Mouse (Mus musculus): Measurements from ENCODE around the gene Mgst2.

Mgst2 gene

GRCm38 (mm10) chr3:51654303-51655055 lies 5.7 kb upstream of the Mgst2 start:
- DNase-seq: no peak

- DNase-seq: no peak
These were observed 745 bp upstream of the Mgst2 start for GRCm38 (mm10) chr3:51659415-51659814.

- no peak for DNase-seq
These were observed 689 bp downstream of the Mgst2 start for GRCm38 (mm10) chr3:51660821-51661276.

GRCm38 (mm10) chr3:51661376-51661775 lies 1.2 kb downstream of the Mgst2 start:
- no peak for DNase-seq

GRCm38 (mm10) chr3:51661880-51662550 lies 1.9 kb downstream of the Mgst2 start:
- DNase-seq: no peak

- DNase-seq: no peak
These were observed 2.4 kb downstream of the Mgst2 start for GRCm38 (mm10) chr3:51662557-51662956.

- DNase-seq: no peak
These were observed 8.4 kb downstream of the Mgst2 start for GRCm38 (mm10) chr3:51668607-51669006.

- DNase-seq: no peak
These were observed 10.4 kb downstream of the Mgst2 start for GRCm38 (mm10) chr3:51670414-51671070.

GRCm38 (mm10) chr3:51671071-51671469 lies 10.9 kb downstream of the Mgst2 start:
- DNase-seq: no peak

- DNase-seq: no peak
These were observed 12.5 kb downstream of the Mgst2 start for GRCm38 (mm10) chr3:51672631-51673030.

- DNase-seq: peak; percentile 58 to 68
These were observed 13.4 kb downstream of the Mgst2 start for GRCm38 (mm10) chr3:51673408-51674086.

- no peak for DNase-seq
These were observed 14.8 kb downstream of the Mgst2 start for GRCm38 (mm10) chr3:51674963-51675362.

GRCm38 (mm10) chr3:51685539-51685938 lies 25.4 kb downstream of the Mgst2 start:
- no peak for DNase-seq

- DNase-seq: peak; percentile 51 to 52
These were observed 26.2 kb downstream of the Mgst2 start for GRCm38 (mm10) chr3:51686316-51686715.

- DNase-seq: no peak
These were observed 26.6 kb downstream of the Mgst2 start for GRCm38 (mm10) chr3:51686791-51687190.

- no peak for DNase-seq
These were observed 28.6 kb downstream of the Mgst2 start for GRCm38 (mm10) chr3:51688725-51689124.

- DNase-seq: no peak
These were observed 33.0 kb downstream of the Mgst2 start for GRCm38 (mm10) chr3:51693196-51693595.

- no peak for DNase-seq
These were observed 34.4 kb downstream of the Mgst2 start for GRCm38 (mm10) chr3:51694576-51694975.

GRCm38 (mm10) chr3:51695713-51696112 lies 35.6 kb downstream of the Mgst2 start:
- DNase-seq: no peak

GRCm38 (mm10) chr3:51697931-51698330 lies 37.8 kb downstream of the Mgst2 start:
- no peak for DNase-seq

- DNase-seq: no peak
These were observed 40.0 kb downstream of the Mgst2 start for GRCm38 (mm10) chr3:51700123-51700522.

GRCm38 (mm10) chr3:51700731-51701280 lies 40.6 kb downstream of the Mgst2 start:
- DNase-seq: peak; percentile 35 to 55

- peak; percentile 97 for DNase-seq
These were observed 41.2 kb downstream of the Mgst2 start for GRCm38 (mm10) chr3:51701281-51701751.

Measured in cerebellum, postnatal 14 days (tissue).